Mouse (Mus musculus) embryo, embryonic 9.5 days (tissue): ENCODE results near the gene Dnph1.

Experiments used
- DNase-seq: peaks from one replicate; pipeline ENCODE4 v3.0.0-alpha.2; 2017; ENCODE audit errors: extremely low spot score

Dnph1 gene

GRCm38 (mm10) chr17:46502775-46503174 lies 6.3 kb downstream of the Dnph1 start:
- no peak for DNase-seq

- no peak for DNase-seq
Observed at GRCm38 (mm10) chr17:46503847-46504638, 7.5 kb downstream of the Dnph1 start.

- no peak for DNase-seq
Observed at GRCm38 (mm10) chr17:46505617-46506016, 9.1 kb downstream of the Dnph1 start.

- peak; percentile 53 for DNase-seq
Observed at GRCm38 (mm10) chr17:46511059-46511710, 14.7 kb downstream of the Dnph1 start.

GRCm38 (mm10) chr17:46513329-46513728 lies 16.8 kb downstream of the Dnph1 start:
- DNase-seq: no peak

GRCm38 (mm10) chr17:46519971-46520370 lies 23.5 kb downstream of the Dnph1 start:
- no peak for DNase-seq

- DNase-seq: no peak
Observed at GRCm38 (mm10) chr17:46520385-46520979, 24.0 kb downstream of the Dnph1 start.

- no peak for DNase-seq
Observed at GRCm38 (mm10) chr17:46521174-46521573, 24.7 kb downstream of the Dnph1 start.

GRCm38 (mm10) chr17:46521963-46522668 lies 25.6 kb downstream of the Dnph1 start:
- peak; percentile 40 for DNase-seq

- DNase-seq: no peak
Observed at GRCm38 (mm10) chr17:46525065-46525464, 28.6 kb downstream of the Dnph1 start.

GRCm38 (mm10) chr17:46525579-46526307 lies 29.2 kb downstream of the Dnph1 start:
- peak; percentile 80 for DNase-seq

GRCm38 (mm10) chr17:46543661-46544060 lies 47.1 kb downstream of the Dnph1 start:
- no peak for DNase-seq

GRCm38 (mm10) chr17:46545813-46546564 lies 49.5 kb downstream of the Dnph1 start, which contains the start of gene Cul9:
Gene Cul9, minus strand, starts transcription at chr17:46546388.
- peak; percentile 66 for DNase-seq

- no peak for DNase-seq
Observed at GRCm38 (mm10) chr17:46546591-46546990, 50.1 kb downstream of the Dnph1 start.

- DNase-seq: peak; percentile 48
Observed at GRCm38 (mm10) chr17:46546995-46547394, 50.5 kb downstream of the Dnph1 start.

GRCm38 (mm10) chr17:46547923-46548322 lies 51.4 kb downstream of the Dnph1 start:
- no peak for DNase-seq

- DNase-seq: no peak
Observed at GRCm38 (mm10) chr17:46548741-46549140, 52.2 kb downstream of the Dnph1 start.

- DNase-seq: peak; percentile 61
Observed at GRCm38 (mm10) chr17:46549193-46549592, 52.7 kb downstream of the Dnph1 start.
